Mouse (Mus musculus): Measurements from ENCODE around the gene Ankrd44.

DNA sequence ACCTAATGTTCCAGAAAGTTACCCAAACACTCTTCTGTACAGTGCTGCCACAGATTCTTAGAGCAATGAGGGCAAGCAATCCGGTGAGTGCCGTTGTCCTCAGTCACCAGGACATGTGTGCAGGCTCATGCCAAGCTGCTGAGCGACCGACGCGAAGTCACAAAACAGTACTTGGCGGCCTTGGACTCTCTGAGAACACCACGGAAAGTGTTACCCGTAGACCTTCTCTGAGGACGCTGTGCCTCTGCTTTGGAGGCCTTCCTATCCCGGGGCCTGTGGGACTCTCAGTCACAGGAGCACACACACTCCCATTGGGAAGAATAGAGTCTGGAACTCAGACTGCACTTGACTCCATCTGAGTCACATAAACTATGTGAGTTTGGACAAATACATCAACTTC is 123.5 kb downstream of the Ankrd44 start:
- TF ChIP-seq ZNF384 (IDR thresholded peaks at IDR 0.05; ENCODE audit: low read depth, low read length) = no peak
- TF ChIP-seq POLR2A (IDR thresholded peaks at IDR 0.05; ENCODE audit: low read depth, low read length) = no peak
- TF ChIP-seq CTCF (conservative IDR thresholded peaks at IDR 0.05 in 1 of 2, IDR thresholded peaks at IDR 0.05 in 1 of 2; ENCODE audit: low read depth in 2 of 2, low read length in 2 of 2) = no peak
- TF ChIP-seq NELFE (IDR thresholded peaks at IDR 0.05; ENCODE audit: low read depth, low read length) = no peak
- no peak for TF ChIP-seq CHD2 (IDR thresholded peaks at IDR 0.05; ENCODE audit: low read length)
- no peak for TF ChIP-seq MEF2A (IDR thresholded peaks at IDR 0.05; ENCODE audit: borderline replicate concordance, low read depth, low read length)
- TF ChIP-seq PAX5 (IDR thresholded peaks at IDR 0.05; ENCODE audit: low read length) = no peak
- no peak for TF ChIP-seq MAZ (IDR thresholded peaks at IDR 0.05; ENCODE audit: low read depth, low read length)
- TF ChIP-seq USF2 (conservative IDR thresholded peaks at IDR 0.05; ENCODE audit: low read depth, low read length) = no peak
- no peak for TF ChIP-seq GABPA (IDR thresholded peaks at IDR 0.05; ENCODE audit: insufficient replicate concordance, low read depth, low read length)
- TF ChIP-seq BHLHE40 (IDR thresholded peaks at IDR 0.05; ENCODE audit: low read depth, low read length) = no peak
- TF ChIP-seq ZC3H11A (IDR thresholded peaks at IDR 0.05; ENCODE audit: low read depth, low read length) = no peak
- no peak for TF ChIP-seq JUN (IDR thresholded peaks at IDR 0.05; ENCODE audit: insufficient read depth, low read depth, low read length)
- no peak for TF ChIP-seq JUND (conservative IDR thresholded peaks at IDR 0.05; ENCODE audit: low read depth, low read length)

All from CH12.LX (cell line).